Mouse (Mus musculus): ENCODE measurements at regions not wholly inside any gene's neighbourhood (a gene's known extent, or its start where the extent isn't known, plus 50 kb on each side); places are given as distances from the start of the nearest gene placed in this dataset.

DNA sequence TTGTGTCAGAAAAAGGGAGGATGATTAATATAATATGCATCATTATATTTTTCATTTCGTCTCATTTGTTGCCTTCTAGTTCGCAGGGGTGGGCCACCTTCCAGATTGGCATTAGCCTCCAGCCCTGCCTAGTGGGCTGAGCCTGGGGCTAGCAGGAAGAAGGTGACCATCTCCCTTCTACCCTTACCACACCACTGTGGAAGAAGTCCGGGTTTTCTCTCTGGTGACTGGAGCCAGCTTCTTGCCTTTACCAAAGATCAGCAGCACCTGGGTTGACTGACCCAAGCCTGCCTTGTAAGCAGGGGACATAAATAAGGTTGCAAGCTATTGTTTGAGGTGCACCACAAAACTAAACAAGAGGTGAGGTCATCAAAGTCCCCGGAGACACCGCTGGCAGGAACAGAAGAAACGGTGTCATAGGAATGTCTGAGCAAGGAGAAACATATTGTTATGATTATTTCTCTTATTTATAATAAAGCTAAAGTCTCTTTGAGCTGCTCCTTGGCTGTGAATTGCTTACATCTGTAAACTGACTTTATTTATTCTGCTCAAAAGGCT is 286.9 kb upstream of the Zfp703 start:
- TF ChIP-seq CTCF (IDR thresholded peaks at IDR 0.05; ENCODE audit: low read depth, low read length) (no peak), POLR2A (IDR thresholded peaks at IDR 0.05; ENCODE audit: insufficient read depth, low read length) (no peak), EP300 (IDR thresholded peaks at IDR 0.05; ENCODE audit: insufficient read depth, low read depth, low read length) (no peak)
